Mouse (Mus musculus) intestine, embryonic 14.5 days (tissue): ENCODE results near the gene Mageb1. TPM values are rescaled to one million over a fixed set of nuclear protein-coding genes. Genes with fewer than 3 reads are reported as not detected.
"Not testable (repeated sequence)": the region's sequence is repeated elsewhere in the genome, so short reads cannot be mapped to it uniquely, and the experiment has no call there.

ENCODE experiments used
- ATAC-seq: fragments of 200-750 bp; cut with Nextera tagmentation; replicated peaks from 2 replicates; pipeline ENCODE4 v1.8.0; 2017; ENCODE audit warnings: low read depth, moderate number of reproducible peaks, moderate TSS enrichment, moderate library complexity; ENCODE audit not compliant: low FRiP score, low TSS enrichment
- DNase-seq: peaks from one replicate; pipeline ENCODE4 v3.0.0-alpha.2; 2018; ENCODE audit warnings: low spot score
- H3K27ac ChIP-seq: fragments of 300-500 bp; sonication (generic); 2 replicates; pipeline ENCODE4 v1.5.1; 2014; ENCODE audit warnings: low read depth, mild to moderate bottlenecking, control low read depth
- H3K27me3 ChIP-seq: fragments of 300-500 bp; sonication (generic); replicated peaks from 2 replicates; pipeline ENCODE4 v1.6.1; 2014; ENCODE audit warnings: low read length, control low read depth; ENCODE audit not compliant: control insufficient read depth, insufficient read depth
- H3K36me3 ChIP-seq: fragments of 300-500 bp; sonication (generic); 2 replicates; pipeline ENCODE4 v1.6.1; 2014; ENCODE audit warnings: low read length, control low read depth; ENCODE audit not compliant: control insufficient read depth, insufficient read depth
- H3K4me1 ChIP-seq: fragments of 300-500 bp; sonication (generic); replicated peaks from 2 replicates; pipeline ENCODE4 v1.6.1; 2014; ENCODE audit warnings: low read length, control low read depth, mixed read lengths; ENCODE audit not compliant: control insufficient read depth, insufficient read depth
- H3K4me2 ChIP-seq: fragments of 300-500 bp; sonication (generic); 2 replicates; pipeline ENCODE4 v1.6.1; 2014; ENCODE audit warnings: low read length
- H3K4me3 ChIP-seq: fragments of 300-500 bp; sonication (generic); 2 replicates; pipeline ENCODE4 v1.5.1; 2014; ENCODE audit warnings: low read depth, low read length, control low read depth, mixed read lengths
- H3K9ac ChIP-seq: fragments of 300-500 bp; sonication (generic); 2 replicates; pipeline ENCODE4 v1.6.1; 2014; ENCODE audit warnings: mild to moderate bottlenecking, low read length
- H3K9me3 ChIP-seq: fragments of 300-500 bp; sonication (generic); 2 replicates; pipeline ENCODE4 v1.6.1; 2016; ENCODE audit warnings: low read length, control low read depth; ENCODE audit not compliant: control insufficient read depth
- WGBS: fragments of 180-500 bp; shearing (Covaris S2); extraction: QIAGEN DNeasy Blood & Tissue Kit; methylation state at CpG from one replicate; pipeline ENCODE4 v1.1.7; 2014; 5-methylcytosine and 5-hydroxymethylcytosine counted together
- polyA plus RNA-seq: library from polyadenylated mRNA; unstranded; fragments of >200 nt; fragmentation: Nextera tagmentation; extraction: Ambion mirVana; gene quantifications from 2 replicates; pipeline ENCODE4 v1.2.1, GENCODE M21; 2014

Gene Mageb1
- not detected in 2 replicates for polyA plus RNA-seq

DNA sequence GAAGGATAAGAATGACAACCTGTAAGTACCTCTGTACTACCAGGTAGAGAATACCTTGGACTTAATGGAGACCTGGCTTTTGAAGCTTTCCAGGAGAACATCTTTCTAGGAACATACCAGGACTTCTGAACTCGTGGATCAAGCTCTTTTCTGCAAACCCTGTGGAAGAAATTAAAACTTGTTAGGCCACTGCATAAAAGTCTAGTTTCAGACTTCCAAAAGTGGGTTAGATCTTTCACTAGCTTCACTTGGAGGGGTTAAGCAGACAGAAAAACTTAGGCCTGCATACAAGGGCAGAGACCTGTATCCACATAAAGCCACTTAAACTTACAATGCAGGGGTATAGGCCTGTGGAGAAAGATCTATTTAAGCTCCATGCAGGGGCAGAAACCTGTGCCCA, at the start of gene Mageb1:
Mageb1 (minus strand) TSS at position 101 of the 400 bp plus-strand sequence.
- not testable (repeated sequence) for H3K9ac ChIP-seq, H3K36me3 ChIP-seq, H3K27me3 ChIP-seq, ATAC-seq, H3K9me3 ChIP-seq, H3K4me2 ChIP-seq, H3K4me3 ChIP-seq, H3K27ac ChIP-seq, H3K4me1 ChIP-seq, DNase-seq
- WGBS: 27% methylated on average over 1 of the region's 1 CpGs

Other genes starting within 250 kb of the Mageb1 start
- gene Mageb5, start 233.3 kb downstream of the Mageb1 start, polyA plus RNA-seq: not detected in 2 replicates